Mouse (Mus musculus): ENCODE measurements around the gene Tex45. TPM values are rescaled to one million over a fixed set of nuclear protein-coding genes. Genes with fewer than 3 reads are reported as not detected.

Gene Tex45
- polyA plus RNA-seq, 1 experiment from 2014 or later = not detected

- peak within 1 kb of the TSS; percentile 95 for H3K4me2 ChIP-seq (ENCODE audit: low read depth, low read length)
- H3K27me3 ChIP-seq (ENCODE audit: control insufficient read depth, insufficient read depth, low read depth, low read length) = no peaks in the 10 kb centered on the region
- H3K9ac ChIP-seq (ENCODE audit: low read depth, low read length) = peak within 1 kb of the TSS; percentile 77
- peaks cover 26% of the 10 kb centered on the region for H3K4me1 ChIP-seq (ENCODE audit: control insufficient read depth, low read depth, low read length)
- under 1% methylated on average over 24 of the region's 25 CpGs for WGBS (ENCODE audit: insufficient replicate concordance)
- H3K27ac ChIP-seq (ENCODE audit: low read length) = peak within 1 kb of the TSS; percentile 78
- peak; percentile 66 for ATAC-seq (ENCODE audit: low read depth)
- no peaks in the 10 kb centered on the region for H3K9me3 ChIP-seq (replicated peaks; ENCODE audit: control insufficient read depth, low read length)
- peak within 1 kb of the TSS; percentile 91 for H3K4me3 ChIP-seq (ENCODE audit: low read depth, low read length)
- H3K36me3 ChIP-seq (ENCODE audit: control insufficient read depth, insufficient read depth) = no peaks in the 10 kb centered on the region; the same call in 1 of the 2 replicates
Observed at GRCm38 (mm10) chr8:3515260-3515671, 44.6 kb downstream of the Tex45 start, which contains the start of gene Pnpla6. Gene Pnpla6 (plus strand): TSS chr8:3515384.

GRCm38 (mm10) chr8:3515771-3516417 is 45.2 kb downstream of the Tex45 start:
- Histone ChIP-seq H3K36me3 (ENCODE audit: control insufficient read depth, insufficient read depth) (no peaks in the 10 kb centered on the region; the same call in 1 of the 2 replicates), H3K9me3 (replicated peaks; ENCODE audit: control insufficient read depth, low read length) (no peaks in the 10 kb centered on the region), H3K27ac (ENCODE audit: low read length) (peak overlapping the region; percentile 78), H3K9ac (ENCODE audit: low read depth, low read length) (peak overlapping the region; percentile 77), H3K27me3 (ENCODE audit: control insufficient read depth, insufficient read depth, low read depth, low read length) (no peaks in the 10 kb centered on the region), H3K4me1 (ENCODE audit: control insufficient read depth, low read depth, low read length) (peaks cover 31% of the 10 kb centered on the region), H3K4me3 (ENCODE audit: low read depth, low read length) (peak overlapping the region; percentile 91), H3K4me2 (ENCODE audit: low read depth, low read length) (peak overlapping the region; percentile 95)
- under 1% methylated on average over 25 of the region's 25 CpGs for WGBS (ENCODE audit: insufficient replicate concordance)
- ATAC-seq (ENCODE audit: low read depth) = peak; percentile 16

- no peaks in the 10 kb centered on the region for H3K27me3 ChIP-seq (ENCODE audit: control insufficient read depth, insufficient read depth, low read depth, low read length)
- peak overlapping the region; percentile 95 for H3K4me2 ChIP-seq (ENCODE audit: low read depth, low read length)
- ATAC-seq (ENCODE audit: low read depth) = peak; percentile 86
- H3K4me1 ChIP-seq (ENCODE audit: control insufficient read depth, low read depth, low read length) = peaks cover 38% of the 10 kb centered on the region
- peak overlapping the region; percentile 91 for H3K4me3 ChIP-seq (ENCODE audit: low read depth, low read length)
- 1% methylated on average over 36 of the region's 36 CpGs for WGBS (ENCODE audit: insufficient replicate concordance)
- peak overlapping the region; percentile 78 for H3K27ac ChIP-seq (ENCODE audit: low read length)
- H3K36me3 ChIP-seq (ENCODE audit: control insufficient read depth, insufficient read depth) = no peaks in the 10 kb centered on the region; the same call in 1 of the 2 replicates
- peak overlapping the region; percentile 77 for H3K9ac ChIP-seq (ENCODE audit: low read depth, low read length)
- no peaks in the 10 kb centered on the region for H3K9me3 ChIP-seq (replicated peaks; ENCODE audit: control insufficient read depth, low read length)
Observed at GRCm38 (mm10) chr8:3516450-3517116, 45.9 kb downstream of the Tex45 start.

GRCm38 (mm10) chr8:3517117-3517495 is 46.4 kb downstream of the Tex45 start:
- Histone ChIP-seq H3K27me3 (ENCODE audit: control insufficient read depth, insufficient read depth, low read depth, low read length) (no peaks in the 10 kb centered on the region), H3K27ac (ENCODE audit: low read length) (peak overlapping the region; percentile 78), H3K9ac (ENCODE audit: low read depth, low read length) (peak overlapping the region; percentile 77), H3K4me3 (ENCODE audit: low read depth, low read length) (peak overlapping the region; percentile 91), H3K4me1 (ENCODE audit: control insufficient read depth, low read depth, low read length) (peaks cover 43% of the 10 kb centered on the region), H3K9me3 (replicated peaks; ENCODE audit: control insufficient read depth, low read length) (no peaks in the 10 kb centered on the region), H3K36me3 (ENCODE audit: control insufficient read depth, insufficient read depth) (no peaks in the 10 kb centered on the region), H3K4me2 (ENCODE audit: low read depth, low read length) (peak overlapping the region; percentile 95)
- 6% methylated on average over 16 of the region's 16 CpGs for WGBS (ENCODE audit: insufficient replicate concordance)
- no peak for ATAC-seq (ENCODE audit: low read depth)

- H3K4me2 ChIP-seq (ENCODE audit: low read depth, low read length) = peak overlapping the region; percentile 66
- peak; percentile 99 for ATAC-seq (ENCODE audit: low read depth)
- H3K27me3 ChIP-seq (ENCODE audit: control insufficient read depth, insufficient read depth, low read depth, low read length) = no peaks in the 10 kb centered on the region
- WGBS (ENCODE audit: insufficient replicate concordance) = 46% methylated on average over 13 of the region's 13 CpGs
- H3K9ac ChIP-seq (ENCODE audit: low read depth, low read length) = peak overlapping the region; percentile 52
- H3K4me3 ChIP-seq (ENCODE audit: low read depth, low read length) = peak overlapping the region; percentile 34
- peaks cover 45% of the 10 kb centered on the region for H3K4me1 ChIP-seq (ENCODE audit: control insufficient read depth, low read depth, low read length)
- peak overlapping the region; percentile 97 for H3K27ac ChIP-seq (ENCODE audit: low read length)
- peaks cover 12% of the 10 kb centered on the region for H3K36me3 ChIP-seq (ENCODE audit: control insufficient read depth, insufficient read depth)
- no peaks in the 10 kb centered on the region for H3K9me3 ChIP-seq (replicated peaks; ENCODE audit: control insufficient read depth, low read length)
Observed at GRCm38 (mm10) chr8:3522007-3522697, 51.5 kb downstream of the Tex45 start.

GRCm38 (mm10) chr8:3530816-3531215 is 60.2 kb downstream of the Tex45 start:
- Histone ChIP-seq H3K4me3 (ENCODE audit: low read depth, low read length) (no peak overlapping the region), H3K27me3 (ENCODE audit: control insufficient read depth, insufficient read depth, low read depth, low read length) (no peaks in the 10 kb centered on the region), H3K4me2 (ENCODE audit: low read depth, low read length) (no peak overlapping the region), H3K9ac (ENCODE audit: low read depth, low read length) (no peak overlapping the region), H3K4me1 (ENCODE audit: control insufficient read depth, low read depth, low read length) (peaks cover 3% of the 10 kb centered on the region), H3K9me3 (replicated peaks; ENCODE audit: control insufficient read depth, low read length) (no peaks in the 10 kb centered on the region), H3K36me3 (ENCODE audit: control insufficient read depth, insufficient read depth) (peaks cover 9% of the 10 kb centered on the region), H3K27ac (ENCODE audit: low read length) (no peak overlapping the region)
- 70% methylated on average over 5 of the region's 5 CpGs for WGBS (ENCODE audit: insufficient replicate concordance)
- no peak for ATAC-seq (ENCODE audit: low read depth)

GRCm38 (mm10) chr8:3531936-3532335 is 61.3 kb downstream of the Tex45 start:
- Histone ChIP-seq H3K27me3 (ENCODE audit: control insufficient read depth, insufficient read depth, low read depth, low read length) (no peaks in the 10 kb centered on the region), H3K4me2 (ENCODE audit: low read depth, low read length) (no peak overlapping the region), H3K36me3 (ENCODE audit: control insufficient read depth, insufficient read depth) (peaks cover 11% of the 10 kb centered on the region), H3K4me1 (ENCODE audit: control insufficient read depth, low read depth, low read length) (peaks cover 12% of the 10 kb centered on the region), H3K9me3 (replicated peaks; ENCODE audit: control insufficient read depth, low read length) (no peaks in the 10 kb centered on the region), H3K9ac (ENCODE audit: low read depth, low read length) (no peak overlapping the region), H3K4me3 (ENCODE audit: low read depth, low read length) (no peak overlapping the region), H3K27ac (ENCODE audit: low read length) (no peak overlapping the region)
- ATAC-seq (ENCODE audit: low read depth) = no peak
- 87% methylated on average over 18 of the region's 18 CpGs for WGBS (ENCODE audit: insufficient replicate concordance)

- ATAC-seq (ENCODE audit: low read depth) = peak; percentile 81
- Histone ChIP-seq H3K27ac (ENCODE audit: low read length) (0 out of 2 replicates have a peak overlapping the region, but pooled peaks have one; percentile 29), H3K27me3 (ENCODE audit: control insufficient read depth, insufficient read depth, low read depth, low read length) (no peaks in the 10 kb centered on the region), H3K9ac (ENCODE audit: low read depth, low read length) (no peak overlapping the region), H3K4me3 (ENCODE audit: low read depth, low read length) (no peak overlapping the region), H3K36me3 (ENCODE audit: control insufficient read depth, insufficient read depth) (peaks cover 14% of the 10 kb centered on the region), H3K4me1 (ENCODE audit: control insufficient read depth, low read depth, low read length) (peaks cover 12% of the 10 kb centered on the region), H3K4me2 (ENCODE audit: low read depth, low read length) (peak overlapping the region; percentile 17; the same call in 1 of the 2 replicates), H3K9me3 (replicated peaks; ENCODE audit: control insufficient read depth, low read length) (no peaks in the 10 kb centered on the region)
- WGBS (ENCODE audit: insufficient replicate concordance) = 55% methylated on average over 15 of the region's 15 CpGs
Observed at GRCm38 (mm10) chr8:3536053-3536841, 65.6 kb downstream of the Tex45 start.

Measured in liver, embryonic 16.5 days (tissue).